Mouse (Mus musculus) neural tube, embryonic 12.5 days (tissue): ENCODE results near the gene Cass4. TPM values are rescaled to one million over a fixed set of nuclear protein-coding genes. Genes with fewer than 3 reads are reported as not detected.

Source experiments
- ATAC-seq: fragments of 200-750 bp; cut with Nextera tagmentation; 2 replicates; pipeline ENCODE4 v1.8.0; 2017; ENCODE audit warnings: low read depth, mild to moderate bottlenecking, moderate TSS enrichment, moderate library complexity; ENCODE audit not compliant: low FRiP score
- H3K27ac ChIP-seq: fragments of 300-500 bp; sonication (generic); 2 replicates; pipeline ENCODE4 v1.5.1; 2016
- H3K27me3 ChIP-seq: fragments of 300-500 bp; sonication (generic); replicated peaks from 2 replicates; pipeline ENCODE4 v1.6.1; 2016; ENCODE audit warnings: mild to moderate bottlenecking
- H3K36me3 ChIP-seq: fragments of 300-500 bp; sonication (generic); 2 replicates; pipeline ENCODE4 v1.6.1; 2016; ENCODE audit warnings: mild to moderate bottlenecking
- H3K4me1 ChIP-seq: fragments of 300-500 bp; sonication (generic); 2 replicates; pipeline ENCODE4 v1.6.1; 2016
- H3K4me2 ChIP-seq: fragments of 300-500 bp; sonication (generic); replicated peaks from 2 replicates; pipeline ENCODE4 v1.6.1; 2016; ENCODE audit warnings: mild to moderate bottlenecking
- H3K4me3 ChIP-seq: fragments of 300-500 bp; sonication (generic); 2 replicates; pipeline ENCODE4 v1.5.1; 2016
- H3K9ac ChIP-seq: fragments of 300-500 bp; sonication (generic); 2 replicates; pipeline ENCODE4 v1.6.1; 2016; ENCODE audit warnings: mild to moderate bottlenecking
- H3K9me3 ChIP-seq: fragments of 300-500 bp; sonication (generic); 2 replicates; pipeline ENCODE4 v1.6.1; 2016; ENCODE audit warnings: mild to moderate bottlenecking
- WGBS: fragments of 180-500 bp; shearing (Covaris S2); methylation state at CpG from one replicate; pipeline ENCODE4 v1.1.7; 2016; 5-methylcytosine and 5-hydroxymethylcytosine counted together
- polyA plus RNA-seq: library from polyadenylated mRNA; unstranded; fragments of >200 nt; fragmentation: Nextera tagmentation; extraction: Ambion mirVana; gene quantifications from 2 replicates; pipeline ENCODE4 v1.2.1, GENCODE M21; 2016

Cass4 gene
- polyA plus RNA-seq, 1 experiment from 2014 or later, result 0.43 TPM

DNA sequence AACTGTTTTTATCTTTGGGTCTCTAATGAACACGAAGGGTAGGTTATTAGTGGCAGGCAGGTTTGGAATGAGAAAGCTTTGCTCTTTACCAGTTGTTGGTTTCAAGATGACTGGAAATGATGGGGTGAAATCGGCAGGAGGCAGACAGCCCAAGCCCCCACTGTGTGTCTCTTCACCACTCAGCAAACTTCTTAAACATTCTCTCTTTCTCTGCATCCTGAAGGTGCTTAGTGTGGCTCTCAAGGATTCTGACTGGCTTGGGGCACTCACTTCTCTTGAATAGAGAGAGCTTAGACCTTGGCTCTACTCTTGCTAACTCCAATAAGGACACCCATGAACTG, 428 bp downstream of the Cass4 start:
- Histone ChIP-seq H3K9ac (no peak overlapping the region), H3K9me3 (no peaks in the 10 kb centered on the region), H3K4me1 (peaks cover 6% of the 10 kb centered on the region; the same call in 1 of the 2 replicates), H3K4me2 (no peak overlapping the region), H3K4me3 (no peak overlapping the region), H3K27me3 (no peaks in the 10 kb centered on the region), H3K27ac (no peak overlapping the region), H3K36me3 (no peaks in the 10 kb centered on the region)
- WGBS, result 72% methylated on average over 2 of the region's 2 CpGs
- ATAC-seq, result no peak

DNA sequence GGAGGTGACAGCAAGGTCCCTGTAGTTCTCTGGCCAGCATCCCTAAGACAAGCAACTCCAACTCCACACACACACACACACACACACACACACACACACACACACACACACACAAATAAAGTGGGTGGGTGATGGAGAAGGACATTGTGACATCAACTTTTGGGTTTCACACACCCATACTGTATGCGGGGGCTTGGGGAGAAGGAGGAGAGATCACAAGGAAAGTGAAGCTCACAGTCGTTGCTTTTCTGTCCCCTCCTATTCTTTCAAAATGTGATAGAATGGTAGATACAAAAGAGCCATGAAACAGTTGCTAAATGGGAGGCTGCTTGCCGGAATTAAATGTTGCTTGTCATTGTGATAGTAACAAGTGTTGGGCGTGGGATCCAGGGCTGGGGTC, 1.1 kb downstream of the Cass4 start:
- Histone ChIP-seq H3K27ac (no peak overlapping the region), H3K4me3 (no peak overlapping the region), H3K4me1 (peaks cover 6% of the 10 kb centered on the region; the same call in 1 of the 2 replicates), H3K4me2 (no peak overlapping the region), H3K27me3 (no peaks in the 10 kb centered on the region), H3K9ac (no peak overlapping the region), H3K9me3 (no peaks in the 10 kb centered on the region), H3K36me3 (no peaks in the 10 kb centered on the region)
- WGBS, result 64% methylated on average over 4 of the region's 4 CpGs
- ATAC-seq, result no peak

DNA sequence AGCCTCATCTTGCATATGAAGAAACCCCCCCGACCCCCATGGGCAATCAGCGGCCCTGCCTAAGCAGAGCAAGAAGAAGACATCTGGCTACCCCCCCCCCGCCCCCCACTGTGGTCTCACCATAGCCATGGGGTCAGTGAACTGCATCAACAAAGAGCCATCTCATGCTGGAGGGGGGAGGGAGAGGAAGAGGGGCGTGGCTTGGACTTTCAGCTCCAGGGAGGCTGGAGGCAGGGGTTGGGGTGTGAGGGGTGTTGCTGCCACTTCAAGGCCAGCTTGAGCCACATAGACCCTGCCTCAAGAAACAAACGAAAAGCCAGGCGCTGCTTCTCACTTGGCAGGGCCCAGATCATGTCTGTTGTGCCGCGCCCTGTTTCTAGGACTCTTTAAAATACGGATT, 2.4 kb downstream of the Cass4 start:
- no peaks in the 10 kb centered on the region for H3K27me3 ChIP-seq
- ATAC-seq, result no peak
- no peaks in the 10 kb centered on the region for H3K9me3 ChIP-seq
- peaks cover 6% of the 10 kb centered on the region; the same call in 1 of the 2 replicates for H3K4me1 ChIP-seq
- H3K27ac ChIP-seq, result no peak overlapping the region
- WGBS, result 40% methylated on average over 9 of the region's 9 CpGs
- no peaks in the 10 kb centered on the region for H3K36me3 ChIP-seq
- no peak overlapping the region for H3K9ac ChIP-seq
- 0 out of 2 replicates have a peak overlapping the region, but pooled peaks have one; percentile 9 for H3K4me2 ChIP-seq
- H3K4me3 ChIP-seq, result no peak overlapping the region

DNA sequence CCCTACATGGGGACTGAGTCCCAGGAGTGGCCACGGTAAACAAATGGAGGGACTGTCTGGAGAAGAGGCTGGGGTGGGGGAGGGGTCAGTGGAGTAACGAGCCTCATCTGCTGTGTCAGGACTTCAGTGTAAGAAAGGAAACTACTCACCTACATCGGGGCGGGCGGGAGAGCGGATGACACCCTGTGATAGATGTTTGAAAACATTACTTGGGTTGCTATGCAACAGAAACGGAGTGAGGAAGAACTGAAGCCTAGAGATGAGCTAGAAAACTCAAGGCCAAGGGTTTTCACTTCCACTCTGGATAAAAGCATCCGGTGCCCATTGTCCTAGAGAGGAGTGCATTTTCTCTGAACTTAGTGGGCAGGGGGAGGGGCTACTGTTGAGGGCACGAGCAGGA, 6.3 kb downstream of the Cass4 start:
- ATAC-seq, result 0 out of 2 replicates have a peak, but pooled peaks have one; percentile 17
- 35% methylated on average over 9 of the region's 9 CpGs for WGBS
- Histone ChIP-seq H3K36me3 (no peaks in the 10 kb centered on the region), H3K9me3 (no peaks in the 10 kb centered on the region), H3K27me3 (no peaks in the 10 kb centered on the region), H3K27ac (no peak overlapping the region), H3K9ac (no peak overlapping the region), H3K4me2 (no peak overlapping the region), H3K4me3 (no peak overlapping the region), H3K4me1 (peaks cover 6% of the 10 kb centered on the region; the same call in 1 of the 2 replicates)

DNA sequence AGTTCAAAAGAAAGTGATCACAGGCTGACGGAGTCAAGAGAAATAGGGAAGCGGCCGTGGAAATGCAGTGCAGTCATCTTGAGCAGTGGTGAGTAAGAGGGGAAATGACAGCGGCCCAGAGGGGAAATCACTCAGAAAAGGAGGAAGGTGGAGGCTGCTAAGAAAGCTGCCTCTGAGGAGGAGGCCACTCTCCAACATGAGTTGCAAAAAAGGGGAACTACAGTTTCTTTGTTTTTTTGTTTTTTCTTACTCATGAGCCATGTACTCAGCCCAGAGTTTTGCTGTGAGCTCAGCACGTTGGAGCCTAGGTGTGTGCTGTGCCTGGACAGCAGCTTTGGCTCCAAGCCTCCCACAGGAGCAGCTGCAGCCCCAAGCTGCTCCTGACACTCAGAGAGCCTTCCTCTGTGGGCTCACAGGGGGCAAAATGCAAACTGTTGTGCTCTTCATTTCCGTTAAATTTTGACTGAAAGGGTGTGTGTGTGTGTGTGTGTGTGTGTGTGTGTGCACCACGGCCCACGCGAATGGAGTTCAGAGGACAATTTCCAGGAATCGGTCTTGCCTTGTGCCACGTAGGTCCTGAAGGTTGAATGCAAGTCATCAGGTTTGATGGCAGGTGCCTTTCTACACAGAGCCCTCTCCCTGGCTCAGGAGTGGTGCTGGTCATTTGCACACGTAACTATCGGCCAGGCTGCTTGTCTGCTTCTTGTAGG, 7.7 kb downstream of the Cass4 start:
- no peaks in the 10 kb centered on the region for H3K36me3 ChIP-seq
- no peak overlapping the region for H3K9ac ChIP-seq
- no peaks in the 10 kb centered on the region for H3K9me3 ChIP-seq
- no peak overlapping the region for H3K4me3 ChIP-seq
- WGBS, result 72% methylated on average over 13 of the region's 13 CpGs
- no peaks in the 10 kb centered on the region for H3K4me1 ChIP-seq
- no peak overlapping the region for H3K4me2 ChIP-seq
- no peak overlapping the region for H3K27ac ChIP-seq
- no peak for ATAC-seq
- H3K27me3 ChIP-seq, result no peaks in the 10 kb centered on the region

DNA sequence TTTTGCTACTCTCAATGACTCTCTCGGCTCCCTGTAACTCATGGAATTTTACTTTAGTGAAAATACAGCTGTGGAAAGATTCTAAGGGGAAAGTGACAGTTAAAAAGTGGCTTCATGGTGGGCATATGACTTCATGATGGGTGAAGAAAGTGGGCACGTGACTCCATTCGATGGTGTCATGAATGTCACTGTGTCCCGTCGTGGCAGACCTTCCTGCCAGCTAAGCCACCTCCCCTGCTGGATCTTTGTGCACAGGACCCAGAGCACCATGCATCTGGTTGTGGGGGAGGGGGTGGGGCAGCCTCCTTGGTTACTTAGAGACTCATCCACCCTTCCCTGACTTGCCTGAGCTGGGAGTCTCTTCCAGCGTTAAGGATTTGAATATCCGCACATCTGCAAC, 10.6 kb downstream of the Cass4 start:
- Histone ChIP-seq H3K4me2 (no peak overlapping the region), H3K27ac (no peak overlapping the region), H3K4me3 (no peak overlapping the region), H3K4me1 (no peaks in the 10 kb centered on the region), H3K27me3 (no peaks in the 10 kb centered on the region), H3K9ac (no peak overlapping the region), H3K36me3 (no peaks in the 10 kb centered on the region), H3K9me3 (no peaks in the 10 kb centered on the region)
- WGBS, result 60% methylated on average over 7 of the region's 7 CpGs
- ATAC-seq, result no peak

DNA sequence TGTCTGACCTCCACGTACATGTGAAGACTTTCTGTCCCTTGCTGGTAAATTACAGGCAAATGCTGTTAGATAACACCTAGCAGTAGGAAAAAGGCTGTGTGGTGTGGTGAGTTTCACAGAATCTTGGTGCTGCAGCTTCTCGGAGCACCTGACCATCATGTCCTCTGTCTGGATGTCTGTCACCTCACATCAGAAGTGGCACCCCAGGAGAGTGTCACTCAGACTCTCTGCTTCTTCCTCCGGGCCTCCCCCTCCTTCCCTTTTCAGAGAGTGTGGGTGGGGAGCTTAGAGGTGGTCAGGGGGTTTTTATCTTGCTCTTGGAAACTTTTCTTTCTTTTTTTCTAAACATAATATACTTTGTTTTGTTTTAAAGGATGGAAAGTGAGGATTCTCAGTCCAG, 11.4 kb downstream of the Cass4 start:
- H3K27me3 ChIP-seq, result no peaks in the 10 kb centered on the region
- WGBS, result 78% methylated on average over 3 of the region's 3 CpGs
- H3K4me2 ChIP-seq, result no peak overlapping the region
- no peak for ATAC-seq
- no peak overlapping the region for H3K27ac ChIP-seq
- no peaks in the 10 kb centered on the region for H3K9me3 ChIP-seq
- H3K4me3 ChIP-seq, result no peak overlapping the region
- H3K4me1 ChIP-seq, result no peaks in the 10 kb centered on the region
- H3K9ac ChIP-seq, result no peak overlapping the region
- no peaks in the 10 kb centered on the region for H3K36me3 ChIP-seq

DNA sequence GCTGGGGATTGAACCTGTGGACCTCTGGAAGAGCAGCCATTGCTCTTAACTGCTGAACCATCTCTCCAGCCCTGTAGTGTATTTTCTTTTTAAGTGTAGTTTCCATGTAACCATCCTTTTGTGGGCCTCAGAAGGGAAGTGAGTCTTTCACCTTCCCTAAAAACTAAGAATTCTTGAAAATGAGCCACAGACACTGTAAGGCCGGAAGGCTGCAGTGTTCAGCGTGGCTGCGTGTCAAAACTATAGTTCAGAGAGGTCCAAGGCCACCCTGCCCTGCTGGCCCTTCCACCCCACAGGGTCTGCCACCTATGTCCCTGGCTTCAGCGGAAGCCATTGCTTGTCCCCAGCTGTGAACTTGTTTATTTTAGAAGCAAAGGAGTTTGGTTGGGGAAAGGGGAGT, 12.6 kb downstream of the Cass4 start:
- H3K9me3 ChIP-seq, result no peaks in the 10 kb centered on the region
- no peak overlapping the region for H3K4me2 ChIP-seq
- no peak overlapping the region for H3K9ac ChIP-seq
- 82% methylated on average over 4 of the region's 4 CpGs for WGBS
- no peaks in the 10 kb centered on the region for H3K4me1 ChIP-seq
- no peak overlapping the region for H3K4me3 ChIP-seq
- no peak overlapping the region for H3K27ac ChIP-seq
- H3K36me3 ChIP-seq, result no peaks in the 10 kb centered on the region
- ATAC-seq, result no peak
- H3K27me3 ChIP-seq, result no peaks in the 10 kb centered on the region

DNA sequence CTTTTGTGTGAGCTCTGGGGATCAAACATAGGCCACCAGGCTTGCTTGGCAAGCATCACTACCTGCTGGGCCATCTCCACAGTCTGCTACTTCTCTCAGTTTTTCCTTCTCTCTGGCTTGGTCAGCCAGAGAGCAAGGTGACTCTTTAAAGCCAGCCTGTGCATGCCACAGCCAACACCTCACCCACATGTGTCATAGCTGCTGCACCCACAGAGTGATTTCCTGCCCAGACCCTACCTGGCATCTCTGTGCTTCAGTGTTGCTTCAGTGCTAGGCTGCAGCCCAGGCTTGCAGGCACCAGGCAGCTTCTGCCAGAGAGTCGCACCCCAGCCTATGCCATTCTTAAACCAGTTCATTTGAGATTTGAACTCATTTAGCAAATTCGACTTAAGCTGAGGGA, 13.9 kb downstream of the Cass4 start:
- no peak overlapping the region for H3K4me2 ChIP-seq
- H3K27ac ChIP-seq, result no peak overlapping the region
- H3K4me1 ChIP-seq, result 0 out of 2 replicates have a peak, but pooled peaks cover under 1% of the 10 kb centered on the region
- no peaks in the 10 kb centered on the region for H3K9me3 ChIP-seq
- no peak overlapping the region for H3K4me3 ChIP-seq
- ATAC-seq, result no peak
- 79% methylated on average over 2 of the region's 2 CpGs for WGBS
- H3K27me3 ChIP-seq, result no peaks in the 10 kb centered on the region
- H3K36me3 ChIP-seq, result no peaks in the 10 kb centered on the region
- H3K9ac ChIP-seq, result no peak overlapping the region

DNA sequence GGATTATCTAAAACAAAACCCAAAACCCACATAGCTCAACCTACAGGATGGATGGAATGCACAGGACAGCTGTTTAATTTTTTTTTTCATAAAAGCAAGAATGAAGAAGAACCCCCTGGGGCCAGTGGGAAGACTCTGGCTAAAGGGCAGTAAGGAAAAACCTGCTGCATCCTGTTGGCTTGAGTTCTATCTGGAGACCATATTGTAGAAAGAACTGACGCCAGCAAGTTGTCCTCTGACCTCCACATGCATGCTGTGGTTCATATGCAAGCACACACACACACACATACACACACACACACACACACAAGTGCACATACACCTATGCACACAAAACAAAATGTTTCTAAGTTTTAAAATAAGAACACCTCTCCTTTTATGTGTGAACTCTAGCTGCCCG, 17.1 kb downstream of the Cass4 start:
- Histone ChIP-seq H3K9ac (no peak overlapping the region), H3K9me3 (no peaks in the 10 kb centered on the region), H3K4me2 (no peak overlapping the region), H3K27me3 (no peaks in the 10 kb centered on the region), H3K4me3 (no peak overlapping the region), H3K4me1 (0 out of 2 replicates have a peak, but pooled peaks cover 9% of the 10 kb centered on the region), H3K27ac (no peak overlapping the region), H3K36me3 (no peaks in the 10 kb centered on the region)
- no peak for ATAC-seq
- 90% methylated on average over 2 of the region's 2 CpGs for WGBS

DNA sequence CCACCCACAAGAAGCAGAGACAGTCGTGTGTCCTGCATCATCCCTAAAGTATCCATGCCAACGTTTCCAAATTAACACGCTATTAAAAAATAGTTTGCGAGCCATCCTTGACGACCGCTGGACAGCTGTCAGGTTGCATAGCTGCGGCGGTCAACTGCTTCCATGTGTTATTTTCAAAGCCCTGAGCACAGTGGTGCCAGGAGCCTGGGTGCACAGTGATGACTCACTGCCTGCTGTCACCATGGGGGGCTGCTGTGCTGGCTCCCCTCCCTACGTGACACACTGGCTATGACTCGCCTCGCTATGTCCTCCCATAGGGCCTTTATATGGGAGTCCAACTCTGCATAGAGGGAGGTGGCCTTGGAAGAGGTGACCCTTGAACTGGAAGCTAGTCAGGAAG, 17.5 kb downstream of the Cass4 start:
- Histone ChIP-seq H3K4me3 (no peak overlapping the region), H3K9ac (no peak overlapping the region), H3K4me2 (no peak overlapping the region), H3K4me1 (0 out of 2 replicates have a peak, but pooled peaks cover 9% of the 10 kb centered on the region), H3K27me3 (no peaks in the 10 kb centered on the region), H3K9me3 (no peaks in the 10 kb centered on the region), H3K36me3 (no peaks in the 10 kb centered on the region), H3K27ac (no peak overlapping the region)
- ATAC-seq, result no peak
- 78% methylated on average over 11 of the region's 11 CpGs for WGBS

DNA sequence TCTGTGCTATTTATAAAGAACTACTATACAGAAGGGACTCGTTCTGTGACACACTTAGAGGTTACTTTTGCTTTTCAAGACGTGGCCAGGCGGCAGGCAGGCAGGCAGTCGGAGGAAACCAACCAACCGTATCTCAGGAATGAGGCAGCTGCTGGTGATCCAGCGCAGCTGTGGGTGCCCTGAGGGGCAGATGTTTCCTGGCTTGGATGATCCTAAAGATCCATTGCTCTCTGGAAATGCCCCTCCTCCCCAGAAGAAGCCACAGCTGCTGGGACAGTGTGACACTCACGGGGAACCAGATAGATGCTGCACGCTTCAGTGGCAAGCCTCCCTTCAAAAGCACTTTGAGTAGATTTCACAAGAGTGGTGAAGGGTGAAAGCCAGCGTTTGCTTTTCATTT, 18.9 kb downstream of the Cass4 start:
- Histone ChIP-seq H3K27ac (no peak overlapping the region), H3K4me1 (0 out of 2 replicates have a peak, but pooled peaks cover 9% of the 10 kb centered on the region), H3K9me3 (no peaks in the 10 kb centered on the region), H3K27me3 (no peaks in the 10 kb centered on the region), H3K9ac (no peak overlapping the region), H3K4me2 (peak overlapping the region; percentile 28; the same call in 1 of the 2 replicates), H3K36me3 (no peaks in the 10 kb centered on the region), H3K4me3 (no peak overlapping the region)
- ATAC-seq, result peak; percentile 56
- 25% methylated on average over 9 of the region's 9 CpGs for WGBS

DNA sequence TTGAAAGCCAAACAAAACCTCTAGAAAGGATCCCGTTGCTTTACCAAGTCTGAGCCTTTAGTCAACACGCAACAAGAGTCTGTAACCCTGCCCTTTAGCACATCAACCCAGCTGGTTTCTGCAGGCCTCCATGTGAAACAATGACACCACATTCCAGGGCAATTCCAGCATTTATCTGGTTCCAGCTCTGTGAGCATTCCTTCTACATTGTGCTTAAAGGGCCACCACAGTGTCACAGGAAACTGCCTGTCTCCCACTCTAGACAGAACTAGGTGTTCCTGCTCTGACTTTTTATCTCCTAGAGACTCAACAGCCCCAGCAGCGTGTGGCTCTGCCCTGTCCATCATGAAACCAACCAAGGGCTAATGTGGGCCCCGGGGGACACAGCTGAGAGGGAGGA, 19.7 kb downstream of the Cass4 start:
- Histone ChIP-seq H3K9me3 (no peaks in the 10 kb centered on the region), H3K4me2 (no peak overlapping the region), H3K4me1 (0 out of 2 replicates have a peak, but pooled peaks cover 9% of the 10 kb centered on the region), H3K27ac (no peak overlapping the region), H3K4me3 (no peak overlapping the region), H3K27me3 (no peaks in the 10 kb centered on the region), H3K9ac (no peak overlapping the region), H3K36me3 (no peaks in the 10 kb centered on the region)
- 32% methylated on average over 4 of the region's 4 CpGs for WGBS
- ATAC-seq, result no peak
